Mouse (Mus musculus): ENCODE measurements around the gene Sap30bp. TPM values are rescaled to one million over a fixed set of nuclear protein-coding genes. Genes with fewer than 3 reads are reported as not detected.

The Sap30bp gene
- total RNA-seq, 2 experiments from 2014 or later, result 11.5 to 11.6 TPM

DNA sequence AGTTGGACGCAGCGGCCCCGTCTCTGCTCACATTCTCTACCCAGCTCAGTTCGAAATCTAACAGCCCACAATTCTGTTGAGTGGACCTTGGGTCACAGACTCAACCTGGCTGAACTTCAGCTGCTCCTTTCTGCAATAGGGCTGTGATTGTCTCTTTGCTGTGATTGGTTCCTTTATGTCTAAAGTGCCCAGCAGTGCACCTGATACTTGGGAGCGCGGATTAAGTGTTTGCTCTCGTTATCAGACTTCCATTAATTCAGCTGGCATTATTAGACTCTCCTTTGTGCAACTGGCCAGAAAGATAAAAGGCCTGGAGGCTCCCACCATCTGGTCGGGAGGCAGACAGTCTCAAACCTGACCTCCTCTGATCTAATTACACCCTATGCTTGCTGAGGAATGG lies 81.7 kb downstream of the Sap30bp start:
- intact Hi-C loops (cut with DNase I), result no loop called here
- DNase-seq, result no peak

Other genes with a start within 250 kb of the Sap30bp start
- 10 to 100 TPM; 56.4 to 65.7 TPM for gene Grb2, start 224.7 kb upstream of the Sap30bp start, total RNA-seq (2021)
- 10 to 100 TPM; 73.1 to 79.5 TPM for gene Tmem94, start 167.8 kb upstream of the Sap30bp start, total RNA-seq (2021)
- 10 to 100 TPM; 12.6 to 13.3 TPM for gene Caskin2, start 119.6 kb upstream of the Sap30bp start, total RNA-seq (2021)
- gene Tsen54, start 118.6 kb upstream of the Sap30bp start, total RNA-seq (2021), result 1 to 10 TPM; 4.6 to 6.0 TPM
- 1 to 10 TPM; 6.5 to 9.9 TPM for gene Llgl2, start 109.2 kb upstream of the Sap30bp start, total RNA-seq (2021)
- not detected for gene Myo15b, start 74.9 kb upstream of the Sap30bp start, total RNA-seq (2021)
- under 1 TPM; 0.46 to 0.84 TPM for gene Smim5, start 33.3 kb upstream of the Sap30bp start, total RNA-seq (2021)
- gene Smim6, start 21.3 kb upstream of the Sap30bp start, total RNA-seq (2021), result not detected
- 1 to 10 TPM; 4.5 to 6.9 TPM for gene Recql5, start 195 bp downstream of the Sap30bp start, total RNA-seq (2021)
- gene Itgb4, start 41.4 kb downstream of the Sap30bp start, total RNA-seq (2021), result 1 to 10 TPM; 1.9 to 3.3 TPM
- gene Galk1, start 79.4 kb downstream of the Sap30bp start, total RNA-seq (2021), result 1 to 10 TPM; 3.0 to 3.8 TPM
- gene H3f3b, start 94.7 kb downstream of the Sap30bp start, total RNA-seq (2021), result 10 to 100 TPM; 56.1 to 75.3 TPM
- 1 to 10 TPM; 6.0 to 7.1 TPM for gene Unk, start 97.0 kb downstream of the Sap30bp start, total RNA-seq (2021)
- gene Unc13d, start 144.7 kb downstream of the Sap30bp start, total RNA-seq (2021), result under 1 TPM; 0.30 to 0.48 TPM
- 10 to 100 TPM; 70.1 to 71.0 TPM for gene Wbp2, start 153.7 kb downstream of the Sap30bp start, total RNA-seq (2021)
- 1 to 10 TPM; 9.1 to 9.3 TPM for gene Trim47, start 193.9 kb downstream of the Sap30bp start, total RNA-seq (2021)
- 1 to 10 TPM; 4.1 to 4.8 TPM for gene Trim65, start 197.8 kb downstream of the Sap30bp start, total RNA-seq (2021)
- 10 to 100 TPM; 49.4 to 49.9 TPM for gene Mrpl38, start 205.6 kb downstream of the Sap30bp start, total RNA-seq (2021)
- gene Fbf1, start 234.9 kb downstream of the Sap30bp start, total RNA-seq (2021), result 1 to 10 TPM; 9.3 to 9.8 TPM

All from gastrocnemius, postnatal 36 days (tissue).